Mouse (Mus musculus) cerebellum, adult 2 months (tissue): ENCODE measurements around the gene Lca5. TPM values are rescaled to one million over a fixed set of nuclear protein-coding genes. Genes with fewer than 3 reads are reported as not detected.

Source experiments
- DNase-seq, 2 experiments: peaks; one replicate each; pipeline ENCODE4 v3.0.0; 2021
- H3K27ac ChIP-seq: fragments of 200-500 bp; 2 replicates; pipeline ENCODE4 v1.5.1; 2012; ENCODE audit warnings: low read length, control low read depth, inconsistent platforms; ENCODE audit not compliant: insufficient read depth
- H3K27me3 ChIP-seq: fragments of 200-500 bp; 2 replicates; pipeline ENCODE4 v1.6.1; 2012; ENCODE audit warnings: inconsistent platforms, mild to moderate bottlenecking, low read length, moderate library complexity; ENCODE audit not compliant: control insufficient read depth, insufficient read depth
- H3K4me1 ChIP-seq: fragments of 200-500 bp; 2 replicates; pipeline ENCODE4 v1.6.1; 2011; ENCODE audit warnings: low read length; ENCODE audit not compliant: control insufficient read depth, insufficient read depth
- H3K4me3 ChIP-seq: fragments of 200-500 bp; replicated peaks from 2 replicates; pipeline ENCODE3; 2011; ENCODE audit warnings: mild to moderate bottlenecking, low read depth, low read length, control low read depth; ENCODE audit not compliant: insufficient read depth
- CTCF ChIP-seq: fragments of 200-500 bp; IDR thresholded peaks from 2 replicates; pipeline ENCODE4 v1.5.1; 2011; ENCODE audit warnings: low read depth, mild to moderate bottlenecking, control low read depth, low read length, moderate library complexity, borderline replicate concordance; ENCODE audit not compliant: insufficient read depth
- POLR2A ChIP-seq: fragments of 200-500 bp; IDR thresholded peaks from 2 replicates; pipeline ENCODE4 v1.6.1; 2011; ENCODE audit warnings: low read length, control low read depth, borderline replicate concordance; ENCODE audit not compliant: insufficient read depth
- WGBS: fragments of 180-500 bp; shearing (Covaris S2); methylation state at CpG from one replicate; pipeline ENCODE4 v1.1.7; 2018; 5-methylcytosine and 5-hydroxymethylcytosine counted together
- polyA plus RNA-seq: library from polyadenylated mRNA; depleted of rRNA; stranded (reverse); fragments of >200 nt; gene quantifications from 2 replicates; pipeline ENCODE4 v1.2.3, GENCODE M21; 2012

Gene Lca5
- polyA plus RNA-seq, 1 experiment = 8.4 TPM

DNA sequence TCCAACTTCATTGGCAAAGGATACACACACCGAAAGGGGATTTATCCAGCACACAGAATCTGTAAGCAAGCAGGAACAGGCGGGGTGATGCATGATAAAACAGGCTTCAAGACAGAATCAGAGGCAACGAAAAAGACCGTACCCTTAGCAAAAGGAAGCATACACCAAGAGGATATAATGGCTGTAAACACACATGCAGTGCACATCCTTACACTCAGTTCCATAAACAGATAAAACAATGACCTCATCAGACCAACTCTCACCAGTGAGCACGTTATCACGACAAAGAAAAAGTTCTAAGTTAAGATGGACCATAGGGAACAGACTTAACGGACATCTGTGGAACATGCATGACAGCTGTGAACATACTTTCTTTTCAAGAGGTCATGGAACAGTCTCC is 35.8 kb downstream of the Lca5 start:
- TF ChIP-seq POLR2A (no peak), CTCF (no peak)
- WGBS = 79% methylated on average over 7 of the region's 7 CpGs
- no peak for DNase-seq
- no peak overlapping the region for H3K4me3 ChIP-seq
- no peaks in the 10 kb centered on the region for H3K4me1 ChIP-seq
- no peaks in the 10 kb centered on the region for H3K27me3 ChIP-seq
- no peak overlapping the region for H3K27ac ChIP-seq

DNA sequence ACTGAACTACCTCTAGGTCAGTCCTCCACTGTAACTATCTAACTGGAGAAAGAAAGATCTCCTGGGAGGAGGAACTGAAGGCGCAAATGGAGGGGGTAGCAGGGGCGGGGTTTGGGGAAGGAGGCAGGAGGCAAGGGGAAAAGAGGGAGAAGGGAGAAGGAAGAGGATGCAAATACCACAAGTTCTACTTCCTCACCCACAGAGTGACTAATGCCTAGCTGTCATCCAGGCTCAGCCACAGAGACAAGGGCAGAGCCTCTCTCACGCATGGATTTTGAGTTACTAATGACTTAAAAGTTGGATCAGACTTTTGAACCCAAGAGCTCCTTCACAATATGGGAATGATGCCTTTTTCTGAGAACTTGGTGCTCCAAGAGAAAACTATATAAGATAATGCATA is 40.1 kb downstream of the Lca5 start:
- WGBS = 67% methylated on average over 3 of the region's 3 CpGs
- no peak for DNase-seq
- H3K4me3 ChIP-seq = no peak overlapping the region
- H3K27ac ChIP-seq = no peak overlapping the region
- H3K27me3 ChIP-seq = no peaks in the 10 kb centered on the region
- TF ChIP-seq POLR2A (no peak), CTCF (no peak)
- no peaks in the 10 kb centered on the region for H3K4me1 ChIP-seq

DNA sequence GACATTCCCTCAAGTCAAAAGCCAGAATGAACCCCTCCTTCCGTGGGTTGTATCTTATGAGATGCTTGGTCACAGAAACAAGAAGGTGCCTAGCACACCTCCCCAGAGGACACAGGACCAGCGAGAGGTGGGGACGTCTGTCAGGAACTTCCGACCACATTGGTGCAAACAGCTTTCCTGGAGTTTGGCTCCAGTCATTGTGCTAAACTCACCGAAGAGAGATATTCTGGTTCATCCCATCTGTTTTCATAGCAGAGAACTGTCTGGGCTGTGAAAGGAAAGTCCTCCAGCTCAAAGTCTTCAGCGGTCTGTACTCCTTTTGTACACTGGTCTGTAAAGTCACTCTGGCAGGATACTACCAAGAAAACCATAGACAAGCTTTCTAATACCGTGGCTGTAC is 41.5 kb downstream of the Lca5 start:
- DNase-seq = no peak
- TF ChIP-seq POLR2A (no peak), CTCF (no peak)
- WGBS = 82% methylated on average over 7 of the region's 7 CpGs
- H3K4me3 ChIP-seq = no peak overlapping the region
- H3K27me3 ChIP-seq = no peaks in the 10 kb centered on the region
- H3K27ac ChIP-seq = no peak overlapping the region
- no peaks in the 10 kb centered on the region for H3K4me1 ChIP-seq

DNA sequence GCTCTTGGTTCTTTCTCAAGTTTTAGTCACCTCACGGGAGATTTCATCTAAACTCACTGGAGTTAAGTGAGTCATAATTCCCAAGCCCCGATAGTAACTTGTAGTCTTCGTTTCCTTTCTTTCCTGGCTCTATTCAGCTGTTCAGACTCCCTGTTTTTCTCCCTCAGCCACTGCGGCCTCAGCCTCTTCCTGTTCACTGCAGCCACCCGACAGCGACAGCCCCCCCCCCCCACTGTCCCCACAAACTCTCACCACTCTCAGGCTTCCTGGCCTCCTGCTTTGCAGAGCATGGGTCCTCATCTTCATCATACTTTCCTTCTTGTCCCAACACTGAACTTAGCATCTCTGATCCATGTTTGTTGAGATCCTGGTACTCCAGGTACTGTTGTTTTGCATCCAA is 42.7 kb downstream of the Lca5 start:
- H3K4me3 ChIP-seq = no peak overlapping the region
- TF ChIP-seq CTCF (no peak), POLR2A (no peak)
- H3K4me1 ChIP-seq = no peaks in the 10 kb centered on the region
- no peaks in the 10 kb centered on the region for H3K27me3 ChIP-seq
- no peak overlapping the region for H3K27ac ChIP-seq
- no peak for DNase-seq
- 73% methylated on average over 6 of the region's 6 CpGs for WGBS

DNA sequence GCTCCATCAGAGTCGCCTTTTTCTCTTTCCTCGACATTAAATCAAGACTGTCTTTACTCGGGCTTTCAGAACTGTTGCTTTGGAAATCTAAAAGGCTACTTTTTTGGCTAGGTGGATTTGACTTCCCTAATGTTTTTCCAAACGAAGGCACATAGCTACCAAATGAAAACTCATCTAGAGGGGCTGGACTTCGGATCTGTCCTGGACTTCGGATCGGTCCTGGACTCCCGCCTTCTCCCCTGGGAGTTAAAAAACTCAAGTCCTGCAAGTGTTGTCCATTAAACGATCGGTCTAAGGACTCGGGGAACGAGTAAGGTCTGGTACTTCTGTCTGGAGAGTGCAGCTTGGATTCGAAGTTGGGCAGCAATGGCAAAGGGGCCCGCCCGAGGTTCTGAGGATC is 45.5 kb downstream of the Lca5 start:
- Histone ChIP-seq H3K4me3 (no peak overlapping the region), H3K27ac (no peak overlapping the region), H3K27me3 (no peaks in the 10 kb centered on the region), H3K4me1 (no peaks in the 10 kb centered on the region)
- TF ChIP-seq POLR2A (no peak), CTCF (no peak)
- no peak for DNase-seq
- 78% methylated on average over 15 of the region's 15 CpGs for WGBS

DNA sequence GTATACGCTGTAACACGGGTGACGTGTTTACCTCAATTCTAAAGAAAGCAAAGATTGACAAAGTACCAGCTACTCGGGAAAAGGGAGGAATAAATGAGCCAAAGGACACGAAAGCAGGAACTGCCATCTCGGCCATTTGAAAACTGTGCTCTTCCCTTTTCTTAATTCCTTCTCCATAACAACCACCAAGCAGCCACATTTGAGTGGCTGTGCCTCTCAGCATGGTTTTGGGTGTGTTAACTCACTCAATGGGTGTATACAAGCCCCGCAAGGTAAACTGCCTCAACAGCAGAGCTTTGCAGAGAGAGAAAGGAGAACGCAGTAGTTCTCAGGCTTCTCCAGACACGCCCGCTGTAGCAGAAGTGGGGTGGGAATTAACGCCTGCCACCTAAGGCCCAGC is 48.9 kb downstream of the Lca5 start:
- no peak for TF ChIP-seq CTCF
- no peak for TF ChIP-seq POLR2A
- Histone ChIP-seq H3K27ac (no peak overlapping the region), H3K27me3 (no peaks in the 10 kb centered on the region), H3K4me1 (no peaks in the 10 kb centered on the region), H3K4me3 (no peak overlapping the region)
- no peak for DNase-seq
- WGBS = 87% methylated on average over 11 of the region's 11 CpGs

DNA sequence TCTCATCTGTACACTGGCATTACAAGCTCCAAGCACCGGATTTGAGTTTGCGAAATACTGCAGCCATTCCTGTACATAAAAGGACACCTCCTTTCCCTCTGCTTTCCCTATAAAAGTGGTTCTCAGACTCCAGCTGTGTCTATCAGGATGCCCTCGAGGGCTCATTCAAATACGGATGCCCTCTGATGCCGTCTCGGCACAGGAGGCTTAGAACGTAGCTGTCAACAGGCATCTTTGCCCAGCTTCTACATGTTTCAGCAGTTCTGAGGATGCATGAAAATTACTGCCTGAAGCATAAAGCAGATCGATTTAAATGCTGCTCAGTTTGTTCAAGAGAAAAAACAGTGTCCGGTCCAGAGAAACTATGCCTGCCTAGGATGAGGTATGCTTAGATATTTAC is 51.4 kb downstream of the Lca5 start:
- DNase-seq = no peak
- Histone ChIP-seq H3K27ac (no peak overlapping the region), H3K27me3 (no peaks in the 10 kb centered on the region), H3K4me1 (no peaks in the 10 kb centered on the region), H3K4me3 (no peak overlapping the region)
- 67% methylated on average over 9 of the region's 9 CpGs for WGBS
- no peak for TF ChIP-seq CTCF
- no peak for TF ChIP-seq POLR2A

DNA sequence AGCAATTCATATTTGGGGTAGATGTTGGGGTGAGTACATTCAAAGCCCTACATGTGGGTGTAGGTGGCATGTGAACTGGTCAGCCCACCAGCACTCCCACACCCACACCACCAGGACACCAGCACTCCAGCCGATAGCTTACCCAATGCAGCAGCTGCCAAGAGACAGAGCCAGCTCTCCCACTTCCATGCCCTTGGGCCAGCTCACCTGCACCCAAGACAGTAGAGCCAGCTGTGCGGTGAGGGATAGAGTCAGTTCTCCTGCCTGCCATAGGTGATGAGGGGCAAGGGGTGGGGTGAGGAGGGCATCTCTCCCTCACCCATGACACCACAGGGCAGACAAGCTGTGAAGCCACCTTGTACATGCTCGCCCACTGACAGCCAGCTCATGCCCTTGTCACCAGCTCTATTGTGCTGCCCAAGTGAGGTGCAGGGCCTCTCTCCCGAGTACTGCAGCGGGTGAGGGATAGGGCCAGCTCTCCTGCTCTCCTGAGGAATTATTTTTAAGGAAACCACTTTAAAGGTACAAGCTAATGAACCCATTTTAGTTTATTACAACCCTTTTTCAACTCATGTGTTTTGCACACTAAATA is 54.6 kb downstream of the Lca5 start:
- Histone ChIP-seq H3K27me3 (no peaks in the 10 kb centered on the region), H3K4me1 (no peaks in the 10 kb centered on the region), H3K27ac (no peak overlapping the region), H3K4me3 (no peak overlapping the region)
- WGBS = 74% methylated on average over 5 of the region's 5 CpGs
- TF ChIP-seq CTCF = no peak
- no peak for TF ChIP-seq POLR2A
- no peak for DNase-seq
